Comparison of ENCODE assay signal across 8 mouse cellular contexts in genomic region chr16:40968088-40968860, GRCm38 (mm10).
A peak's percentile ranks its signal among the peaks of the same experiment; 100 is the strongest.
DNase-seq lines count a peak whose midpoint lies in the region; ATAC-seq lines count a peak whose summit lies in the region.

No protein-coding gene starts in this region.

- ATAC-seq in intestine, embryonic 14.5 days (replicated peaks; ENCODE audit: low FRiP score, low TSS enrichment, low read depth), result peak; percentile 94
- 0 out of 2 replicates have a peak, but pooled peaks have one; percentile 63 for ATAC-seq in megakaryocyte-erythroid progenitor cell, adult 5-6 weeks (replicated peaks; ENCODE audit: low FRiP score, low TSS enrichment, poor library complexity, severe bottlenecking)

- H3K4me2 ChIP-seq in intestine, embryonic 14.5 days (ENCODE audit: low read length), result peak overlapping the region; percentile 52

- no peak overlapping the region for H3K9ac ChIP-seq in intestine, embryonic 14.5 days (ENCODE audit: low read length)

- H3K9me3 ChIP-seq in intestine, embryonic 14.5 days (ENCODE audit: control insufficient read depth, low read length), result no peaks in the 10 kb centered on the region

- no peaks in the 10 kb centered on the region for H3K27me3 ChIP-seq in intestine, embryonic 14.5 days (replicated peaks; ENCODE audit: control insufficient read depth, insufficient read depth, low read length)

- H3K4me1 ChIP-seq in intestine, embryonic 14.5 days (replicated peaks; ENCODE audit: control insufficient read depth, insufficient read depth, low read length), result no peaks in the 10 kb centered on the region

- peak; percentile 64 to 89 for DNase-seq in adrenal gland, adult (ENCODE audit: inconsistent age in 2 of 2, low spot score in 1 of 2)
- DNase-seq in embryo, embryonic 10.5 days (ENCODE audit: low spot score), result peak; percentile 89
- peak; percentile 36 for DNase-seq in gastrocnemius, postnatal 25 days
- DNase-seq in intestine, embryonic 14.5 days (ENCODE audit: low spot score), result peak; percentile 78
- DNase-seq in left cerebral cortex, adult 8-10 months (ENCODE audit: low spot score in 2 of 2), result peak; percentile 80 to 87
- DNase-seq in skeletal muscle tissue, adult 2 months (ENCODE audit: low read depth, low spot score), result peak; percentile 21
- no peak for DNase-seq in thymus, postnatal 10 days (ENCODE audit: low spot score in 2 of 2)

- no peak overlapping the region for H3K27ac ChIP-seq in intestine, embryonic 14.5 days (ENCODE audit: low read depth)

- peak overlapping the region; percentile 20; the same call in 1 of the 2 replicates for H3K4me3 ChIP-seq in intestine, embryonic 14.5 days (ENCODE audit: low read depth, low read length)

- 20% methylated on average over 17 of the region's 17 CpGs for WGBS in intestine, embryonic 14.5 days

- no peaks in the 10 kb centered on the region for H3K36me3 ChIP-seq in intestine, embryonic 14.5 days (ENCODE audit: control insufficient read depth, insufficient read depth, low read length)

Comparison
In these comparisons a context has a peak if more than half of its experiments do, and no peak if none do; other contexts are left out.
1. DNase-seq: peak in adrenal gland, adult (2 of 2), embryo, embryonic 10.5 days (single experiment), gastrocnemius, postnatal 25 days (single experiment), intestine, embryonic 14.5 days (single experiment), left cerebral cortex, adult 8-10 months (2 of 2) and skeletal muscle tissue, adult 2 months (single experiment); none in thymus, postnatal 10 days (0 of 2).